Mouse (Mus musculus): ENCODE measurements around the gene Sp2.

DNA sequence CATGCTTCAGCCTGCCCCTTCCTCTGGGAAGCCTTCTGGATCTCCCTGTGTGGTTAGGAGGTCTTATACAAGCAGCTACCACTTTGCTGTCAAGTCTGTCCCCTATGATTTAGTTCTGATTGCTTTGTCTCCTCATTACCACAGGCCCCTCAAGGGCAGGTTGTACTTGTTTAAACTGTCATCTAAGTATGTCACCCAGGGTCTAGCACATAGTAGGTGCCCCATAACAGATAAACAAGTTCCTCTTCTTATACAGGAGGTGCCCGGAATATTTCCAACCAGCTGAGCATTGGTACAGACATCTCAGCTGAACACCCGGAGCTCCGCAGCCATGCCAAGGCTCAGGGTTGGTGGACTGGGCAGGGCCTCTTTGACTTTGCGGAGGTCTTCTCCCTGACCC lies 49.7 kb upstream of the Sp2 start:
- TF ChIP-seq CTCF (IDR thresholded peaks at IDR 0.05) (no peak), POLR2A (IDR thresholded peaks at IDR 0.05; ENCODE audit: insufficient read depth, low read depth, low read length) (no peak), EP300 (IDR thresholded peaks at IDR 0.05; ENCODE audit: insufficient read depth, low read depth, low read length) (no peak)
